Mouse (Mus musculus) hindbrain, postnatal 0 days (tissue): Measurements from ENCODE around the gene Arhgap23. TPM values are rescaled to one million over a fixed set of nuclear protein-coding genes. Genes with fewer than 3 reads are reported as not detected.
A peak's percentile ranks its signal among the peaks of the same experiment; 100 is the strongest.

ENCODE experiments used
- ATAC-seq: fragments of 200-750 bp; cut with Nextera tagmentation; 2 replicates; pipeline ENCODE4 v1.8.0; 2017; ENCODE audit warnings: mild to moderate bottlenecking, moderate TSS enrichment, moderate library complexity
- DNase-seq: peaks from one replicate; pipeline ENCODE4 v3.0.0-alpha.2; 2015; ENCODE audit warnings: low spot score
- H3K27ac ChIP-seq: fragments of 300-500 bp; sonication (generic); 2 replicates; pipeline ENCODE4 v1.5.1; 2014; ENCODE audit warnings: mild to moderate bottlenecking
- H3K27me3 ChIP-seq: fragments of 300-500 bp; sonication (generic); 2 replicates; pipeline ENCODE4 v1.6.1; 2014; ENCODE audit warnings: low read length, mixed read lengths; ENCODE audit not compliant: insufficient read depth
- H3K36me3 ChIP-seq: fragments of 300-500 bp; sonication (generic); 2 replicates; pipeline ENCODE4 v1.6.1; 2014; ENCODE audit warnings: low read length, mixed read lengths; ENCODE audit not compliant: insufficient read depth
- H3K4me1 ChIP-seq: fragments of 300-500 bp; sonication (generic); 2 replicates; pipeline ENCODE4 v1.6.1; 2014; ENCODE audit warnings: antibody characterized with exemption, low read length, mixed read lengths; ENCODE audit not compliant: insufficient read depth
- H3K4me2 ChIP-seq: fragments of 300-500 bp; sonication (generic); 2 replicates; pipeline ENCODE4 v1.6.1; 2014; ENCODE audit warnings: low read depth, mild to moderate bottlenecking, low read length, moderate library complexity, mixed read lengths
- H3K4me3 ChIP-seq: fragments of 300-500 bp; sonication (generic); 2 replicates; pipeline ENCODE4 v1.5.1; 2014; ENCODE audit warnings: low read length
- H3K9ac ChIP-seq: fragments of 300-500 bp; sonication (generic); replicated peaks from 2 replicates; pipeline ENCODE4 v1.6.1; 2014; ENCODE audit warnings: mild to moderate bottlenecking, low read length, moderate library complexity, mixed read lengths
- H3K9me3 ChIP-seq: fragments of 300-500 bp; sonication (generic); 2 replicates; pipeline ENCODE4 v1.6.1; 2016; ENCODE audit warnings: low read length, mixed read lengths
- CTCF ChIP-seq: IDR thresholded peaks from 2 replicates; pipeline ENCODE4 v1.5.1; 2016; ENCODE audit warnings: antibody characterized with exemption, control low read depth, low read depth
- WGBS: fragments of 180-500 bp; shearing (Covaris S2); extraction: QIAGEN DNeasy Blood & Tissue Kit; methylation state at CpG from one replicate; pipeline ENCODE4 v1.1.7; 2014; 5-methylcytosine and 5-hydroxymethylcytosine counted together
- polyA plus RNA-seq: library from polyadenylated mRNA; unstranded; fragments of >200 nt; fragmentation: Nextera tagmentation; extraction: Ambion mirVana; gene quantifications from 2 replicates; pipeline ENCODE4 v1.2.1, GENCODE M21; 2015
- total RNA-seq: library from RNA; depleted of rRNA; stranded (reverse); fragments of >200 nt; gene quantifications from 2 replicates; pipeline ENCODE4 v1.2.3, GENCODE M21; 2014

Gene Arhgap23
- total and polyA plus RNA-seq, 2 experiments from 2014 or later, result 7.7 to 75.2 TPM

DNA sequence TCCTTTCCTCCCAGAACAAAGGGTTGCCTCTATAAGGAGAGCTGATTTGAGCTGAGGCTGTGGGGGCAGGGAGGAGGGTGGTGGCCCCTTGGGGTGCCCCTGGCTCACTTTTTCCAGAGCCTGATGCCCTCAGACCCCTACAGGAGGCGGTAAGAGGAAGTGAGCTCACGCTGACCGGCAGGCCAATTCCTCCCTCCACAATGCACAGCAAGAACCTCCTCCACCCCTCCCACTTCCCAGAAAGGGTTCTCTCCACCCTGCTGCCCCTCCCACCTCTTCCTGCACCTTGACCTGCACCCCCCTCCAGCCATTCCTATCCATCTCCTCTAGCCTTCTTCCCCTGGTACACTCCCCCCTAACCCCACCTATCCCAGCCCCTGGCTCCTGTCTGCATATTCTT lies 3.2 kb upstream of the Arhgap23 start:
- ATAC-seq, result no peak
- no peak overlapping the region for H3K4me3 ChIP-seq

DNA sequence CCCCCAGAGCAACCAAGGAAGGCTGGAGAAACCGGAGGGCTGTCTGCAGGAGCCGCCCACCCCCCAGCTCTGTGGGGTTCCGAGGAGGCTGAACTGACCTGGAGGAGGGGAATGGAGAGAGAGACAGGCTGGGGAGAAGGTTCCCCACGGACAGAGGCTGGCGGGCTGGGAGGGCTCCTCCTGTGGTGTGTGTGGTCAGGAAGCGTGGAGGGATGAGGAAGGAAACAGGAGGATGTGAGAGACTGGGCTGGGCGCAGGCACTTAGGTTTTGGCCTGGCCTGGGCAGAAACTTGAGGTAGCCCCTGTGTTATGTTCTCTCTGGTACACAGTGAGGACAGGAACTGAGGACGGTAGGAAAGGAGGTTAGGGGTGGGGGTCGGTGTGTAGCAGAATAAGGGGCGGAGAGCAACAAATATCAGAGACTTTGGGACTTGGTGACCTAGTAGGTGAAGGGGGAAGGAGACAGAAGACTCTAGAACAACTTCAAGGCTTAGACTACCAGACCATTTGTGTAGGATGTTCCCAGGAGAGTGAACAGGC lies 2.5 kb upstream of the Arhgap23 start:
- no peaks in the 10 kb centered on the region for H3K27me3 ChIP-seq
- H3K9ac ChIP-seq, result no peak overlapping the region
- ATAC-seq (no peak), DNase-seq (no peak)
- no peak overlapping the region for H3K27ac ChIP-seq
- H3K4me1 ChIP-seq, result no peaks in the 10 kb centered on the region
- no peaks in the 10 kb centered on the region for H3K9me3 ChIP-seq
- WGBS, result 48% methylated on average over 9 of the region's 10 CpGs
- H3K36me3 ChIP-seq, result no peaks in the 10 kb centered on the region
- H3K4me3 ChIP-seq, result no peak overlapping the region
- TF ChIP-seq CTCF, result no peak
- H3K4me2 ChIP-seq, result no peak overlapping the region

More for the DNA sequence above, 3.2 kb upstream of the Arhgap23 start:
- WGBS, result 49% methylated on average over 3 of the region's 3 CpGs
- Histone ChIP-seq H3K27me3 (no peaks in the 10 kb centered on the region), H3K36me3 (no peaks in the 10 kb centered on the region), H3K4me1 (no peaks in the 10 kb centered on the region), H3K9ac (no peak overlapping the region), H3K9me3 (no peaks in the 10 kb centered on the region), H3K4me2 (no peak overlapping the region), H3K27ac (no peak overlapping the region)
- no peak for TF ChIP-seq CTCF
- no peak for DNase-seq

DNA sequence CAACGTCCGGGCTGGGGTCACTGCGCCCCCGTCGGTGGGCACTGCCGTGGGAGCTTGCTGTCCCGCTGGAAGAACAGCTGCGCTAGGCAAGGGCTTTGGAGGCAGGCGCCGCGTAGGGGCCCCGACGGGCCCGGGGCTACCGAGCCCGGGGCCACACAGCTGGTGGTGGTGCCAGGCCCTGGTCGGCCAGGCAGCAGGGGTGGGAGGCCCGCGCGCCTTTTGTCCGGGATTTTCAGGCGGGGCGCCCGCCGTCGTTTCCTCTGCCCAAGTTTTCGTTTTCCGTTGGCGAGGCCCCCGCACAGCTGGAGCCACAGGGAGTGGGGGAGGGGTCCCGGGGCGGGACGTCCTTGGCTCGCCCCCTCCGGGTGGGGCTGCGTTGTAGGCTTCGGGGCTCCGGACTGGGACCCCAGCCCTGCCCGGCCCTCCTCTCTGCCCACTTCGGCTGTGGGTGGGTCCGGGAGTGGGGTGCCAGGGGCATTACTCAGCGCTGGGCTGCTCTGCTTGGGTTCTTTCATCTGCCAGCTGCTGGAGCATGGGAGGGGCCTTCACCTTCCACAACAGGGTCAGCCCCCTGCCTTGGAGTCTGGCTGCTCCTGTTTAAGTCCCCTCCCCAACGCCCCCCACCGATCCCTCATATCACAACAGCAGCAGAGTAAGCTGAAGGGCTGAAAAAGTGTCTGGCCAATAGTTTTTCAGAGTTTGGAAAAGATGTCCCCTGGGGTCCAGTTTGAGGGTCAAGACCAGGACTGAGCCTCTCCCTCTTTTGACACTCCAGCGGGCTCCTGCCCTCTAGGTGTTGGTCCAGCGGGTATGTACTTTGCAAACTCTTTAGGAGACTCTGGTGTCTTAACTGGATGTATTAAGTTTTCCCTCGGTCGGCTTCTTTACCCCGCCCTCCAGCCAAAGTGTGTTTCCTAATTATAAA lies 641 bp downstream of the Arhgap23 start:
- DNase-seq, result no peak
- H3K9ac ChIP-seq, result peak overlapping the region; percentile 56
- no peak for TF ChIP-seq CTCF
- H3K4me2 ChIP-seq, result peak overlapping the region; percentile 66
- peak overlapping the region; percentile 43 for H3K4me3 ChIP-seq
- H3K9me3 ChIP-seq, result no peaks in the 10 kb centered on the region
- H3K4me1 ChIP-seq, result no peaks in the 10 kb centered on the region
- peak overlapping the region; percentile 66; the same call in 1 of the 2 replicates for H3K27ac ChIP-seq
- H3K36me3 ChIP-seq, result no peaks in the 10 kb centered on the region
- ATAC-seq, result peak; percentile 33; the same call in 1 of the 2 replicates
- 5% methylated on average over 46 of the region's 49 CpGs for WGBS
- H3K27me3 ChIP-seq, result no peaks in the 10 kb centered on the region

DNA sequence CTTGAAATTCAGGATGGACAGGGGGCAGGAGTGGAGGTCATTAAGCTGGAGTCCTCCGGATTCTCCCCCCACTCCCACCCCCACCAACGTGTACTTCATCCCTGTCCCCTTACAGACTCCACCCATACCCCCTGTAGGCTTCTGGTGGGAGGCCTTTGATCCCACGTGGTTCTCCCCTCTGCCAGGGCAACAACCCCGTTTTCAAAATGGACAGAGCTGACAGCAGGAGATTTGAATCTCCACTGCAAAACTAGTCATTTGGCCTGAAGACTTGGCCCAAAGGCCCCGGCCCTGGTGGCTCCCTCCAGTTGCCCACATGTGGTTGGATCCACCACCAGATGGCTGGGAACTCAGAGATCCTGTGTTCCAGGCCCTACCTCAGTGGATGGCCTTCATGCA lies 1.3 kb downstream of the Arhgap23 start:
- 12% methylated on average over 5 of the region's 5 CpGs for WGBS
- no peak overlapping the region for H3K27ac ChIP-seq
- no peak overlapping the region for H3K9ac ChIP-seq
- H3K9me3 ChIP-seq, result no peaks in the 10 kb centered on the region
- no peak for TF ChIP-seq CTCF
- no peaks in the 10 kb centered on the region for H3K36me3 ChIP-seq
- no peaks in the 10 kb centered on the region for H3K27me3 ChIP-seq
- no peak overlapping the region for H3K4me3 ChIP-seq
- H3K4me1 ChIP-seq, result no peaks in the 10 kb centered on the region
- H3K4me2 ChIP-seq, result peak overlapping the region; percentile 66; the same call in 1 of the 2 replicates
- no peak for DNase-seq
- no peak for ATAC-seq

DNA sequence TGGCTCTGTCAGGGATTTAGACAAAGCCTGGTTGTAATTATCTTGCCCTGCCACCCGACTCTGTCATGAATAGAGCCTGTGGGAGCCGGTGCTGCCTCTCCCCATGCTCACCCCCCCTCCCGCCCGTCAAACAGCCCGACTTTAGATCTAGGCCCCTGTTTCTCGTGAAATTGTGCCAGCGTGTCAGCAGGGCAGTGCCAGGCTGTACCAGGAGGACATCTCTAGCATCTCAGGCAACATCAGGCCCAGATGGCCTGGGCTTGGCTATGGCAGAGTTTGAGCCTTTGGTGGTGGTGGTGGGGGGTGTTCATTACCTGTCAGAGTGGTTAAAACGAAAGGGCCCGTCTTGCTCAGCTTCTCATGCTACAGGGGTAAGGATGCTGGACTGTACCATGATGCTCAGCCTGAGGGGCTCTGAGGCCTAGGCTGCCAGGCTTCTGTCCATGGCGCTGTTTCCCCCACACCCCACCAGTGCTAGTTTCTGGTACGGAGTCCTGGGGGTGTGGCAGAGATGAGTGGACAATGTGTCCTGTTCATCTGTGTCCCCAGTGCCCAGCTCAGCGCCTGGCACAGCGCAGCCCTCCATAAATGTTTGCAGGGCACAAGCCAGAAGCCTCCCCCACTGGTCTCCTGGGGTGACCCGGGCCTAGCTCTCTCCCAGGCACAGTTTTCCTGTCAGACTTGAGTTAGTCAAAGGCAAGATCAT lies 3.7 kb downstream of the Arhgap23 start:
- 48% methylated on average over 14 of the region's 14 CpGs for WGBS
- DNase-seq, result no peak
- no peak overlapping the region for H3K4me3 ChIP-seq
- H3K4me1 ChIP-seq, result 0 out of 2 replicates have a peak, but pooled peaks cover 2% of the 10 kb centered on the region
- H3K27ac ChIP-seq, result no peak overlapping the region
- ATAC-seq, result 0 out of 2 replicates have a peak, but pooled peaks have one; percentile 30
- H3K9ac ChIP-seq, result no peak overlapping the region
- H3K9me3 ChIP-seq, result no peaks in the 10 kb centered on the region
- H3K27me3 ChIP-seq, result no peaks in the 10 kb centered on the region
- no peak for TF ChIP-seq CTCF
- no peaks in the 10 kb centered on the region for H3K36me3 ChIP-seq
- no peak overlapping the region for H3K4me2 ChIP-seq

DNA sequence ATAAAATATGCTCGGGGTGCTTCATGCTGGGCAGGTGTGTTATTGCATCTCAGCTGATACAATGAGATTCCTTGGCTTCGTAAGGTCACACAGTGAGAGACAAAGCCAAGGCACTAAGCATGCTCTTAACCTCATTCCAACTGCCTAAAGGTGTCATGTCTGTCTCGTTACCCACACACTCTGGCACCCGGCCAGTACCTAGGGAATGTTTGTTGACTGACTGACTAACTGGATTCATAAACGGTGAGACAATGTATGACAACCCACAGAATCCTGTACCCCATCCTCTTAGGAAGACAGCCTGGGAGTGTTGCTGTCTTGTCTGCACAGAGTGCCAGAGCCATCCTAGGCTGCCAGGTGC lies 4.2 kb downstream of the Arhgap23 start:
- no peak for TF ChIP-seq CTCF
- DNase-seq (no peak), ATAC-seq (no peak)
- WGBS, result 65% methylated on average over 5 of the region's 5 CpGs
- Histone ChIP-seq H3K27ac (no peak overlapping the region), H3K36me3 (no peaks in the 10 kb centered on the region), H3K27me3 (no peaks in the 10 kb centered on the region), H3K4me2 (no peak overlapping the region), H3K9ac (no peak overlapping the region), H3K4me1 (0 out of 2 replicates have a peak, but pooled peaks cover 2% of the 10 kb centered on the region), H3K9me3 (no peaks in the 10 kb centered on the region), H3K4me3 (no peak overlapping the region)
